Mouse (Mus musculus) kidney, adult 9 months (tissue): ENCODE measurements at regions not wholly inside any gene's neighbourhood (a gene's known extent, or its start where the extent isn't known, plus 50 kb on each side); places are given as distances from the start of the nearest gene placed in this dataset.
"Not testable (repeated sequence)": the region's sequence is repeated elsewhere in the genome, so short reads cannot be mapped to it uniquely, and the experiment has no call there.

Experiments
- DNase-seq: peaks from one replicate; pipeline ENCODE4 v3.0.0; 2022

GRCm38 (mm10) chr8:103506334-103506733 lies 595.1 kb upstream of the Cdh5 start:
- DNase-seq: no peak

GRCm38 (mm10) chr8:103507068-103507467 lies 594.4 kb upstream of the Cdh5 start:
- no peak for DNase-seq

- DNase-seq: no peak
Measured at GRCm38 (mm10) chr8:103520141-103520866, 581.1 kb upstream of the Cdh5 start.

- DNase-seq: no peak
Measured at GRCm38 (mm10) chr8:103530903-103531302, 570.5 kb upstream of the Cdh5 start.

GRCm38 (mm10) chr8:103534971-103535370 lies 566.5 kb upstream of the Cdh5 start:
- DNase-seq: no peak

GRCm38 (mm10) chr8:103536856-103537255 lies 564.6 kb upstream of the Cdh5 start:
- no peak for DNase-seq

GRCm38 (mm10) chr8:103541954-103542353 lies 559.5 kb upstream of the Cdh5 start:
- DNase-seq: no peak

GRCm38 (mm10) chr8:103551916-103552535 lies 549.4 kb upstream of the Cdh5 start:
- DNase-seq: no peak

- no peak for DNase-seq
Measured at GRCm38 (mm10) chr8:103561606-103562005, 539.8 kb upstream of the Cdh5 start.

- DNase-seq: no peak
Measured at GRCm38 (mm10) chr8:103570864-103571425, 530.5 kb upstream of the Cdh5 start.

GRCm38 (mm10) chr8:103577147-103577546 lies 524.3 kb upstream of the Cdh5 start:
- DNase-seq: no peak

- DNase-seq: no peak
Measured at GRCm38 (mm10) chr8:103578006-103578405, 523.4 kb upstream of the Cdh5 start.

GRCm38 (mm10) chr8:103608291-103608690 lies 493.1 kb upstream of the Cdh5 start:
- no peak for DNase-seq

GRCm38 (mm10) chr8:103623781-103624434 lies 477.5 kb upstream of the Cdh5 start:
- no peak for DNase-seq

- no peak for DNase-seq
Measured at GRCm38 (mm10) chr8:103625166-103625890, 476.1 kb upstream of the Cdh5 start.

GRCm38 (mm10) chr8:103626446-103626845 lies 475.0 kb upstream of the Cdh5 start:
- DNase-seq: no peak

GRCm38 (mm10) chr8:103632543-103632942 lies 468.9 kb upstream of the Cdh5 start:
- DNase-seq: no peak

GRCm38 (mm10) chr8:103634951-103635350 lies 466.5 kb upstream of the Cdh5 start:
- no peak for DNase-seq

GRCm38 (mm10) chr8:103643621-103644020 lies 457.8 kb upstream of the Cdh5 start:
- DNase-seq: no peak

GRCm38 (mm10) chr8:103644106-103644505 lies 457.3 kb upstream of the Cdh5 start:
- no peak for DNase-seq

GRCm38 (mm10) chr8:103644845-103645244 lies 456.6 kb upstream of the Cdh5 start:
- DNase-seq: no peak

GRCm38 (mm10) chr8:103664796-103665195 lies 436.6 kb upstream of the Cdh5 start:
- no peak for DNase-seq

- DNase-seq: not testable (repeated sequence)
Measured at GRCm38 (mm10) chr8:103686233-103686632, 415.2 kb upstream of the Cdh5 start.
